Mouse (Mus musculus): ENCODE measurements at regions not wholly inside any gene's neighbourhood (a gene's known extent, or its start where the extent isn't known, plus 50 kb on each side); places are given as distances from the start of the nearest gene placed in this dataset.

- Histone ChIP-seq H3K4me3 (ENCODE audit: low read depth, low read length) (no peak overlapping the region), H3K36me3 (ENCODE audit: control insufficient read depth, insufficient read depth, low read length) (no peaks in the 10 kb centered on the region), H3K27me3 (ENCODE audit: control insufficient read depth, insufficient read depth, low read length) (no peaks in the 10 kb centered on the region), H3K4me2 (replicated peaks; ENCODE audit: low read depth, low read length) (no peak overlapping the region), H3K9ac (replicated peaks; ENCODE audit: low read depth, low read length) (no peak overlapping the region), H3K4me1 (ENCODE audit: control insufficient read depth, insufficient read depth, low read length) (no peaks in the 10 kb centered on the region), H3K27ac (ENCODE audit: low read length) (no peak overlapping the region), H3K9me3 (ENCODE audit: control insufficient read depth, low read depth, low read length) (no peaks in the 10 kb centered on the region)
- no peak for ATAC-seq (ENCODE audit: insufficient number of reproducible peaks, insufficient read depth, low FRiP score, low read depth)
- 72% methylated on average over 3 of the region's 3 CpGs for WGBS
These were observed 1050.3 kb downstream of the Slc16a7 start for GRCm38 (mm10) chr10:124338923-124339322.

DNA sequence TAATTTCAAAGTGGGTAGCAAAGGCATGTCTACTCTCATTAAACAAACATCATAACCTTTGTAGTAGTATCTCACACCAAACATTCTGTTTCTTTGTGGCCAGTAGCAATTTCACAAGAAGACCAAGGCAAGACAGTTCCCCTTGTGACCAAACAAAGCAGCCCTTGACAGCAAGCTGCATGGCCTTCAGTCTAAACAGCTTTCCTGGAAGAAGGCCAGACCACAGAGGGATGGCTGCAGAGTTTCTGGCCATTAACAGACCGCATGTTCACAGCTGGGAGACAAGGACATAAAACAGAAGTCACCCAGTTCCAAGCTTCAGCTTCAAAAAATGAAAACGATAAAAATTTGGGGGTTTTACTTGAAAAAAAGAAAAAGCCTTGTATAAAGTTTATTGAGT lies 1040.0 kb downstream of the Slc16a7 start:
- Histone ChIP-seq H3K4me3 (ENCODE audit: low read depth, low read length) (no peak overlapping the region), H3K9me3 (ENCODE audit: control insufficient read depth, low read depth, low read length) (no peaks in the 10 kb centered on the region), H3K9ac (replicated peaks; ENCODE audit: low read depth, low read length) (no peak overlapping the region), H3K36me3 (ENCODE audit: control insufficient read depth, insufficient read depth, low read length) (no peaks in the 10 kb centered on the region), H3K4me2 (replicated peaks; ENCODE audit: low read depth, low read length) (no peak overlapping the region), H3K27me3 (ENCODE audit: control insufficient read depth, insufficient read depth, low read length) (no peaks in the 10 kb centered on the region), H3K4me1 (ENCODE audit: control insufficient read depth, insufficient read depth, low read length) (0 out of 2 replicates have a peak, but pooled peaks cover 2% of the 10 kb centered on the region), H3K27ac (ENCODE audit: low read length) (no peak overlapping the region)
- 22% methylated on average over 2 of the region's 2 CpGs for WGBS
- peak; percentile 80; the same call in 1 of the 2 replicates for ATAC-seq (ENCODE audit: insufficient number of reproducible peaks, insufficient read depth, low FRiP score, low read depth)

DNA sequence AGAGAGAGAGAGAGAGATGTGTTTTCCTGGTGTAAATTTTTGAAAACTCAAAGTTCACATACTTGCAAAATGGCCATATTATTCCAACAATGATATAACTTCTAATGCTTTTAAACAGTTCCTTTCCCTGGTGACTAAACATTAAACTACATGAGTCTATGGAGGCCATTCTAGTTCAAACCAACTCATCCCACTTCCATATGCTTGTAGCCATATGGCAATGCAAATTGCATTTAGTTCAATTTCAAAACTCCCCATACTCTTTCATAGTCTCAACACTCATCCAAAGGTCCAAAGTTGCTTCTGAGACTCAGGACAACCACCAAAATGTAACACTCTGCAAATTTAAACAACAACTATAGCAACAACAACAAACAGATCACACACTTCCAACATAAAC lies 1026.5 kb downstream of the Slc16a7 start:
- no peaks in the 10 kb centered on the region for H3K27me3 ChIP-seq (ENCODE audit: control insufficient read depth, insufficient read depth, low read length)
- H3K9ac ChIP-seq (replicated peaks; ENCODE audit: low read depth, low read length) = no peak overlapping the region
- H3K4me1 ChIP-seq (ENCODE audit: control insufficient read depth, insufficient read depth, low read length) = no peaks in the 10 kb centered on the region
- no peak for ATAC-seq (ENCODE audit: insufficient number of reproducible peaks, insufficient read depth, low FRiP score, low read depth)
- no peaks in the 10 kb centered on the region for H3K36me3 ChIP-seq (ENCODE audit: control insufficient read depth, insufficient read depth, low read length)
- no peaks in the 10 kb centered on the region for H3K9me3 ChIP-seq (ENCODE audit: control insufficient read depth, low read depth, low read length)
- H3K27ac ChIP-seq (ENCODE audit: low read length) = no peak overlapping the region
- no peak overlapping the region for H3K4me3 ChIP-seq (ENCODE audit: low read depth, low read length)
- no peak overlapping the region for H3K4me2 ChIP-seq (replicated peaks; ENCODE audit: low read depth, low read length)

DNA sequence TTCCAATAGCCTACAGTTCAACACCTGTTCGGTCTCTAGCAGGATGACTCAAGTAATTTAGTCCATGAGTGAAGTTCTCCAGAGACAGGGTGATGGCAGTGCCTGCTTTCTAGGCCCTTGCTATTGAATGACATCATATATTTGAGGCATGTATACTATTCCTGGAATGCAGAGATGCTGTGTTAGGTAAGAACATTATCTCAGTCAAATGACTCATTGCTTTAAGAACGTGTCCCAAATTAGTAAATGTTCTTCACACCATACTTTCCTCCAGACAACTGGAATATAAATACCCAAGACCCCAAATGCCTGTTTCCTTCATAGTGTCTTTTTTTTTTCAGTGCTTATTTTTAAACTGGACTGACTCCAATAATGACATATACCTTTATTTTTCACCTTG lies 1018.3 kb downstream of the Slc16a7 start:
- H3K4me3 ChIP-seq (ENCODE audit: low read depth, low read length) = no peak overlapping the region
- no peaks in the 10 kb centered on the region for H3K36me3 ChIP-seq (ENCODE audit: control insufficient read depth, insufficient read depth, low read length)
- 69% methylated on average over 2 of the region's 2 CpGs for WGBS
- H3K4me1 ChIP-seq (ENCODE audit: control insufficient read depth, insufficient read depth, low read length) = no peaks in the 10 kb centered on the region
- H3K9me3 ChIP-seq (ENCODE audit: control insufficient read depth, low read depth, low read length) = no peaks in the 10 kb centered on the region
- no peaks in the 10 kb centered on the region for H3K27me3 ChIP-seq (ENCODE audit: control insufficient read depth, insufficient read depth, low read length)
- H3K27ac ChIP-seq (ENCODE audit: low read length) = no peak overlapping the region
- no peak for ATAC-seq (ENCODE audit: insufficient number of reproducible peaks, insufficient read depth, low FRiP score, low read depth)
- H3K4me2 ChIP-seq (replicated peaks; ENCODE audit: low read depth, low read length) = no peak overlapping the region
- H3K9ac ChIP-seq (replicated peaks; ENCODE audit: low read depth, low read length) = no peak overlapping the region

DNA sequence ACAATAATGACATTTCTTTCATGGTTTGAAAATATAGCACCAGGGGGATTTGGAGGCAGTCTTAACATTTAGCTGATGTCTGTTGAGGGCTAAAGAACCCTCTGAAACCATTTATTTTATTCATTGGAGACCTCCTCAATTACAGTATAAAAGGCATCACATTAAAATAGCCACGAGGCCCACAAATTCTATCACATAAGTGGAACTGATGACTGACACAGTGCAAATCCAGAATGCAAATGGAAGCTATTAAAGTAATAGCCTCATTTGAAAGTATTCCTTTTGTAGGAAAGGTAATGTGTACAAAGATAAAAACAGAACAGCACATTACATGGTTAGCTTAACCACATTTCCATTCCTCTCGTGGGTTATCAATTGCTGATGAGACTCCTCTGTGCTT lies 986.6 kb downstream of the Slc16a7 start:
- Histone ChIP-seq H3K27ac (ENCODE audit: low read length) (no peak overlapping the region), H3K9me3 (ENCODE audit: control insufficient read depth, low read depth, low read length) (no peaks in the 10 kb centered on the region), H3K9ac (replicated peaks; ENCODE audit: low read depth, low read length) (no peak overlapping the region), H3K4me1 (ENCODE audit: control insufficient read depth, insufficient read depth, low read length) (no peaks in the 10 kb centered on the region), H3K27me3 (ENCODE audit: control insufficient read depth, insufficient read depth, low read length) (no peaks in the 10 kb centered on the region), H3K36me3 (ENCODE audit: control insufficient read depth, insufficient read depth, low read length) (no peaks in the 10 kb centered on the region), H3K4me3 (ENCODE audit: low read depth, low read length) (no peak overlapping the region), H3K4me2 (replicated peaks; ENCODE audit: low read depth, low read length) (no peak overlapping the region)
- no peak for ATAC-seq (ENCODE audit: insufficient number of reproducible peaks, insufficient read depth, low FRiP score, low read depth)
- 80% methylated on average over 2 of the region's 2 CpGs for WGBS

DNA sequence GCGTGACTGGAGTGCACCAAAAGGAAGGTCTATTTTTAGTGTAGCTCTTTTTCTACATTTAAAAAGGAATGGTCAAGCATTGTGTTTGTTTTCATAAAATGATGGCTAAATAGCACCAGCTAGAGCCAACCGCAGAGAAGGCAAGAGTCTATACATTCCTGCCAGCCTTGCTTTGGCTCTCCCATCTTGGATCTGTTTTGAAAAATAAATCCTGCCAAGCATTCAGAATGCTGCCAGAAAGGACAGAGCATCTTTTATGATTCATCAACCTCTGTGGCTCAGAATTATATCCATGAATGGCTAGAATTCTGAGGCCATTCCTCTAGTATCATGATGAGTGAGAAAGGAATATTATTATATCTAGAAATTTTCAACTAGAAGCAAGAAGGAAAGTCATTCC lies 979.6 kb downstream of the Slc16a7 start:
- no peaks in the 10 kb centered on the region for H3K9me3 ChIP-seq (ENCODE audit: control insufficient read depth, low read depth, low read length)
- no peaks in the 10 kb centered on the region for H3K36me3 ChIP-seq (ENCODE audit: control insufficient read depth, insufficient read depth, low read length)
- H3K4me2 ChIP-seq (replicated peaks; ENCODE audit: low read depth, low read length) = no peak overlapping the region
- H3K4me1 ChIP-seq (ENCODE audit: control insufficient read depth, insufficient read depth, low read length) = no peaks in the 10 kb centered on the region
- H3K9ac ChIP-seq (replicated peaks; ENCODE audit: low read depth, low read length) = no peak overlapping the region
- ATAC-seq (ENCODE audit: insufficient number of reproducible peaks, insufficient read depth, low FRiP score, low read depth) = no peak
- no peak overlapping the region for H3K27ac ChIP-seq (ENCODE audit: low read length)
- WGBS = 76% methylated on average over 2 of the region's 2 CpGs
- H3K27me3 ChIP-seq (ENCODE audit: control insufficient read depth, insufficient read depth, low read length) = no peaks in the 10 kb centered on the region
- no peak overlapping the region for H3K4me3 ChIP-seq (ENCODE audit: low read depth, low read length)

GRCm38 (mm10) chr10:124416531-124416930 lies 972.7 kb downstream of the Slc16a7 start:
- Histone ChIP-seq H3K9ac (replicated peaks; ENCODE audit: low read depth, low read length) (no peak overlapping the region), H3K9me3 (ENCODE audit: control insufficient read depth, low read depth, low read length) (no peaks in the 10 kb centered on the region), H3K4me3 (ENCODE audit: low read depth, low read length) (no peak overlapping the region), H3K27me3 (ENCODE audit: control insufficient read depth, insufficient read depth, low read length) (no peaks in the 10 kb centered on the region), H3K27ac (ENCODE audit: low read length) (no peak overlapping the region), H3K4me1 (ENCODE audit: control insufficient read depth, insufficient read depth, low read length) (no peaks in the 10 kb centered on the region), H3K4me2 (replicated peaks; ENCODE audit: low read depth, low read length) (no peak overlapping the region), H3K36me3 (ENCODE audit: control insufficient read depth, insufficient read depth, low read length) (no peaks in the 10 kb centered on the region)
- no peak for ATAC-seq (ENCODE audit: insufficient number of reproducible peaks, insufficient read depth, low FRiP score, low read depth)
- 63% methylated on average over 6 of the region's 6 CpGs for WGBS

GRCm38 (mm10) chr10:124423418-124423817 lies 965.8 kb downstream of the Slc16a7 start:
- Histone ChIP-seq H3K36me3 (ENCODE audit: control insufficient read depth, insufficient read depth, low read length) (no peaks in the 10 kb centered on the region), H3K27ac (ENCODE audit: low read length) (no peak overlapping the region), H3K27me3 (ENCODE audit: control insufficient read depth, insufficient read depth, low read length) (no peaks in the 10 kb centered on the region), H3K4me1 (ENCODE audit: control insufficient read depth, insufficient read depth, low read length) (no peaks in the 10 kb centered on the region), H3K4me2 (replicated peaks; ENCODE audit: low read depth, low read length) (no peak overlapping the region), H3K4me3 (ENCODE audit: low read depth, low read length) (no peak overlapping the region), H3K9me3 (ENCODE audit: control insufficient read depth, low read depth, low read length) (no peaks in the 10 kb centered on the region), H3K9ac (replicated peaks; ENCODE audit: low read depth, low read length) (no peak overlapping the region)
- 34% methylated on average over 2 of the region's 2 CpGs for WGBS
- ATAC-seq (ENCODE audit: insufficient number of reproducible peaks, insufficient read depth, low FRiP score, low read depth) = no peak
